Mouse (Mus musculus) forebrain, embryonic 14.5 days (tissue): ENCODE results near the gene Hs6st2. TPM values are rescaled to one million over a fixed set of nuclear protein-coding genes. Genes with fewer than 3 reads are reported as not detected.

Experiments used
- ATAC-seq: fragments of 200-750 bp; cut with Nextera tagmentation; 2 replicates; pipeline ENCODE4 v1.8.0; 2017; ENCODE audit warnings: mild to moderate bottlenecking, moderate library complexity
- DNase-seq: peaks from one replicate; pipeline ENCODE4 v3.0.0-alpha.2; 2015; ENCODE audit warnings: low spot score
- H3K27ac ChIP-seq: fragments of 300-500 bp; sonication (generic); 2 replicates; pipeline ENCODE4 v1.5.1; 2014; ENCODE audit warnings: low read depth, mild to moderate bottlenecking, control low read depth, low read length, moderate library complexity
- H3K27me3 ChIP-seq: fragments of 300-500 bp; sonication (generic); replicated peaks from 2 replicates; pipeline ENCODE4 v1.6.1; 2014; ENCODE audit warnings: low read length, control low read depth, mixed read lengths; ENCODE audit not compliant: control insufficient read depth, insufficient read depth
- H3K36me3 ChIP-seq: fragments of 300-500 bp; sonication (generic); 2 replicates; pipeline ENCODE4 v1.6.1; 2014; ENCODE audit warnings: low read length, control low read depth; ENCODE audit not compliant: control insufficient read depth, insufficient read depth
- H3K4me1 ChIP-seq: fragments of 300-500 bp; sonication (generic); 2 replicates; pipeline ENCODE4 v1.6.1; 2014; ENCODE audit warnings: antibody characterized with exemption, low read length, control low read depth; ENCODE audit not compliant: control insufficient read depth, insufficient read depth
- H3K4me2 ChIP-seq: fragments of 300-500 bp; sonication (generic); 2 replicates; pipeline ENCODE4 v1.6.1; 2014; ENCODE audit warnings: mild to moderate bottlenecking, control low read depth, low read length
- H3K4me3 ChIP-seq: fragments of 300-500 bp; sonication (generic); 2 replicates; pipeline ENCODE4 v1.5.1; 2014; ENCODE audit warnings: low read depth, low read length, control low read depth
- H3K9ac ChIP-seq: fragments of 300-500 bp; sonication (generic); 2 replicates; pipeline ENCODE4 v1.6.1; 2014; ENCODE audit warnings: mild to moderate bottlenecking, low read length, control low read depth, moderate library complexity
- H3K9me3 ChIP-seq: fragments of 300-500 bp; sonication (generic); replicated peaks from 2 replicates; pipeline ENCODE4 v1.6.1; 2016; ENCODE audit warnings: low read length, control low read depth, mixed read lengths; ENCODE audit not compliant: control insufficient read depth
- WGBS: fragments of 180-500 bp; shearing (Covaris S2); extraction: QIAGEN DNeasy Blood & Tissue Kit; methylation state at CpG from one replicate; pipeline ENCODE4 v1.1.7; 2014; 5-methylcytosine and 5-hydroxymethylcytosine counted together
- polyA plus RNA-seq: library from polyadenylated mRNA; unstranded; fragments of >200 nt; fragmentation: Nextera tagmentation; extraction: Ambion mirVana; gene quantifications from 2 replicates; pipeline ENCODE4 v1.2.1, GENCODE M21; 2014

The Hs6st2 gene
- polyA plus RNA-seq, 1 experiment from 2014 or later: 36.2 TPM

- 65% methylated on average over 3 of the region's 3 CpGs for WGBS
- H3K9ac ChIP-seq: no peak overlapping the region
- no peaks in the 10 kb centered on the region for H3K36me3 ChIP-seq
- no peak for ATAC-seq
- H3K4me1 ChIP-seq: no peaks in the 10 kb centered on the region
- no peaks in the 10 kb centered on the region for H3K27me3 ChIP-seq
- no peak overlapping the region for H3K4me3 ChIP-seq
- no peak overlapping the region for H3K27ac ChIP-seq
- no peaks in the 10 kb centered on the region for H3K9me3 ChIP-seq
- no peak for DNase-seq
- no peak overlapping the region for H3K4me2 ChIP-seq
Observed at GRCm38 (mm10) chrX:51343595-51343994, 338.1 kb downstream of the Hs6st2 start.

Other genes starting within 250 kb of the Hs6st2 start
- not detected in 2 replicates for gene Usp26, start 119.4 kb upstream of the Hs6st2 start, polyA plus RNA-seq